8 mouse cellular contexts compared by ENCODE assay signal in genomic region chr2:84186126-84186701, GRCm38 (mm10).
DNase-seq lines count a peak whose midpoint lies in the region; ATAC-seq and TF ChIP-seq lines count a peak whose summit lies in the region.

No protein-coding gene starts in this region.

- no peak overlapping the region for H3K9ac ChIP-seq in intestine, embryonic 16.5 days (ENCODE audit: low read depth, low read length)
- no peak overlapping the region for H3K9ac ChIP-seq in liver, embryonic 16.5 days (ENCODE audit: low read depth, low read length)

- H3K27me3 ChIP-seq in intestine, embryonic 16.5 days (replicated peaks; ENCODE audit: control insufficient read depth, insufficient read depth, low read length), result no peaks in the 10 kb centered on the region
- no peaks in the 10 kb centered on the region for H3K27me3 ChIP-seq in liver, embryonic 16.5 days (ENCODE audit: control insufficient read depth, insufficient read depth, low read depth, low read length)

- no peak overlapping the region for H3K4me3 ChIP-seq in intestine, embryonic 16.5 days (ENCODE audit: low read length)
- no peak overlapping the region for H3K4me3 ChIP-seq in liver, embryonic 16.5 days (ENCODE audit: low read depth, low read length)

- H3K4me1 ChIP-seq in intestine, embryonic 16.5 days (ENCODE audit: control insufficient read depth, insufficient read depth, low read length), result peaks cover 5% of the 10 kb centered on the region; the same call in 1 of the 2 replicates
- no peaks in the 10 kb centered on the region for H3K4me1 ChIP-seq in liver, embryonic 16.5 days (ENCODE audit: control insufficient read depth, low read depth, low read length)

- peak; percentile 15 for DNase-seq in 3T3-L1 (ENCODE audit: low read depth, low spot score)
- DNase-seq in brain, embryonic 14.5 days (ENCODE audit: low read depth), result peak; percentile 43
- peak; percentile 38 to 52 for DNase-seq in gastrocnemius, postnatal 36 days
- peak; percentile 16 for DNase-seq in ovary, postnatal 10 days (ENCODE audit: low spot score)
- no peak for DNase-seq in thymus, postnatal 0 days (ENCODE audit: low spot score)
- DNase-seq in cerebellum, adult 9-11 months, result no peak

- H3K27ac ChIP-seq in intestine, embryonic 16.5 days (ENCODE audit: low read length), result no peak overlapping the region
- H3K27ac ChIP-seq in liver, embryonic 16.5 days (ENCODE audit: low read length), result no peak overlapping the region

- H3K9me3 ChIP-seq in intestine, embryonic 16.5 days (ENCODE audit: control insufficient read depth, low read length), result no peaks in the 10 kb centered on the region
- no peaks in the 10 kb centered on the region for H3K9me3 ChIP-seq in liver, embryonic 16.5 days (replicated peaks; ENCODE audit: control insufficient read depth, low read length)

- 32% methylated on average over 9 of the region's 9 CpGs for WGBS in intestine, embryonic 16.5 days
- 37% methylated on average over 9 of the region's 9 CpGs for WGBS in liver, embryonic 16.5 days (ENCODE audit: insufficient replicate concordance)

- H3K36me3 ChIP-seq in intestine, embryonic 16.5 days (ENCODE audit: control insufficient read depth, insufficient read depth, low read length), result no peaks in the 10 kb centered on the region
- no peaks in the 10 kb centered on the region for H3K36me3 ChIP-seq in liver, embryonic 16.5 days (ENCODE audit: control insufficient read depth, insufficient read depth)

- no peak for TF ChIP-seq POLR2A in brain, embryonic 14.5 days (IDR thresholded peaks at IDR 0.05; ENCODE audit: borderline replicate concordance, extremely low read depth, insufficient read depth, insufficient read length, poor library complexity, severe bottlenecking)

- ATAC-seq in intestine, embryonic 16.5 days, result peak; percentile 85
- peak; percentile 60; the same call in 1 of the 2 replicates for ATAC-seq in liver, embryonic 16.5 days (ENCODE audit: low read depth)

- intact Hi-C loops in gastrocnemius, postnatal 36 days (cut with DNase I), result no loop called here

- no peak overlapping the region for H3K4me2 ChIP-seq in intestine, embryonic 16.5 days (ENCODE audit: low read depth, low read length)
- H3K4me2 ChIP-seq in liver, embryonic 16.5 days (ENCODE audit: low read depth, low read length), result no peak overlapping the region

- TF ChIP-seq CTCF in brain, embryonic 14.5 days (IDR thresholded peaks at IDR 0.05; ENCODE audit: borderline replicate concordance, extremely low read depth, insufficient read depth, insufficient read length), result peak; percentile 27; the same call in 1 of the 2 replicates

Comparison
In these comparisons a context has a peak if more than half of its experiments do, and no peak if none do; other contexts are left out.
1. DNase-seq: peak in 3T3-L1 (single experiment), brain, embryonic 14.5 days (single experiment), gastrocnemius, postnatal 36 days (2 of 2) and ovary, postnatal 10 days (single experiment); none in thymus, postnatal 0 days (single experiment) and cerebellum, adult 9-11 months (single experiment).